Mouse (Mus musculus): ENCODE data around the gene Pus10.

The Pus10 gene

GRCm38 (mm10) chr11:23698526-23698925, 33.1 kb downstream of the Pus10 start:
- DNase-seq = no peak

- no peak for DNase-seq
These were observed 34.1 kb downstream of the Pus10 start for GRCm38 (mm10) chr11:23699414-23700095.

GRCm38 (mm10) chr11:23701831-23702230, 36.4 kb downstream of the Pus10 start:
- DNase-seq = no peak

- DNase-seq = no peak
These were observed 39.3 kb downstream of the Pus10 start for GRCm38 (mm10) chr11:23704604-23705294.

GRCm38 (mm10) chr11:23712299-23712698, 46.8 kb downstream of the Pus10 start:
- DNase-seq = no peak

GRCm38 (mm10) chr11:23718856-23719255, 53.4 kb downstream of the Pus10 start:
- DNase-seq = no peak

- no peak for DNase-seq
These were observed 54.4 kb downstream of the Pus10 start for GRCm38 (mm10) chr11:23719825-23720224.

GRCm38 (mm10) chr11:23722326-23722725, 56.9 kb downstream of the Pus10 start:
- DNase-seq = no peak

- DNase-seq = no peak
These were observed 60.4 kb downstream of the Pus10 start for GRCm38 (mm10) chr11:23725850-23726249.

- DNase-seq = no peak
These were observed 61.0 kb downstream of the Pus10 start for GRCm38 (mm10) chr11:23726441-23726840.

GRCm38 (mm10) chr11:23728186-23728585, 62.7 kb downstream of the Pus10 start:
- no peak for DNase-seq

GRCm38 (mm10) chr11:23730120-23730519, 64.6 kb downstream of the Pus10 start:
- no peak for DNase-seq

GRCm38 (mm10) chr11:23732840-23733239, 67.4 kb downstream of the Pus10 start:
- DNase-seq = no peak

GRCm38 (mm10) chr11:23734749-23735286, 69.3 kb downstream of the Pus10 start:
- no peak for DNase-seq

- DNase-seq = no peak
These were observed 70.5 kb downstream of the Pus10 start for GRCm38 (mm10) chr11:23735820-23736470.

GRCm38 (mm10) chr11:23740895-23741294, 75.4 kb downstream of the Pus10 start:
- no peak for DNase-seq

- no peak for DNase-seq
These were observed 75.9 kb downstream of the Pus10 start for GRCm38 (mm10) chr11:23741386-23741785.

- DNase-seq = no peak
These were observed 78.9 kb downstream of the Pus10 start for GRCm38 (mm10) chr11:23744352-23744751.

- no peak for DNase-seq
These were observed 80.6 kb downstream of the Pus10 start for GRCm38 (mm10) chr11:23746102-23746501.

- no peak for DNase-seq
These were observed 87.7 kb downstream of the Pus10 start for GRCm38 (mm10) chr11:23753136-23753710.

GRCm38 (mm10) chr11:23754329-23754728, 88.9 kb downstream of the Pus10 start:
- DNase-seq = no peak

GRCm38 (mm10) chr11:23758218-23758617, 92.7 kb downstream of the Pus10 start:
- DNase-seq = no peak

GRCm38 (mm10) chr11:23762635-23763034, 97.2 kb downstream of the Pus10 start:
- DNase-seq = no peak

Data from kidney, adult 8-10 months (tissue).